Mouse (Mus musculus): ENCODE measurements around the gene Fsd1l.

Fsd1l gene

GRCm38 (mm10) chr4:53750391-53751120 is 119.3 kb downstream of the Fsd1l start:
- no peak for DNase-seq

Measured in cerebellum, adult 9-10 months (tissue).